Mouse (Mus musculus) limb, embryonic 11.5 days (tissue): ENCODE results near the gene Skap1. TPM values are rescaled to one million over a fixed set of nuclear protein-coding genes. Genes with fewer than 3 reads are reported as not detected.

Experiments
- ATAC-seq: fragments of 200-750 bp; cut with Nextera tagmentation; 2 replicates; pipeline ENCODE4 v1.8.0; 2017; ENCODE audit warnings: low read depth; ENCODE audit not compliant: insufficient number of reproducible peaks, low FRiP score, low TSS enrichment
- DNase-seq: peaks from one replicate; pipeline ENCODE4 v3.0.0-alpha.2; 2015; ENCODE audit warnings: low spot score
- H3K27ac ChIP-seq: fragments of 300-500 bp; sonication (generic); replicated peaks from 2 replicates; pipeline ENCODE4 v1.5.1; 2014; ENCODE audit warnings: low read depth, mild to moderate bottlenecking, low read length
- H3K27me3 ChIP-seq: fragments of 300-500 bp; sonication (generic); 2 replicates; pipeline ENCODE4 v1.6.1; 2014; ENCODE audit warnings: mild to moderate bottlenecking, low read length, mixed read lengths; ENCODE audit not compliant: control insufficient read depth, insufficient read depth
- H3K36me3 ChIP-seq: fragments of 300-500 bp; sonication (generic); 2 replicates; pipeline ENCODE4 v1.6.1; 2014; ENCODE audit warnings: mild to moderate bottlenecking, low read length, moderate library complexity, mixed read lengths; ENCODE audit not compliant: control insufficient read depth, insufficient read depth
- H3K4me1 ChIP-seq: fragments of 300-500 bp; sonication (generic); 2 replicates; pipeline ENCODE4 v1.6.1; 2014; ENCODE audit warnings: low read length, mixed read lengths; ENCODE audit not compliant: control insufficient read depth, insufficient read depth
- H3K4me2 ChIP-seq: fragments of 300-500 bp; sonication (generic); 2 replicates; pipeline ENCODE4 v1.6.1; 2014; ENCODE audit warnings: low read depth, mild to moderate bottlenecking, moderate library complexity; ENCODE audit not compliant: severe bottlenecking
- H3K4me3 ChIP-seq: fragments of 300-500 bp; sonication (generic); 2 replicates; pipeline ENCODE4 v1.5.1; 2014; ENCODE audit warnings: low read depth, low read length
- H3K9ac ChIP-seq: fragments of 300-500 bp; sonication (generic); 2 replicates; pipeline ENCODE4 v1.6.1; 2014; ENCODE audit warnings: mild to moderate bottlenecking, low read length
- H3K9me3 ChIP-seq: fragments of 300-500 bp; sonication (generic); 2 replicates; pipeline ENCODE4 v1.6.1; 2016; ENCODE audit warnings: low read length; ENCODE audit not compliant: control insufficient read depth
- WGBS: fragments of 180-500 bp; shearing (Covaris S2); extraction: QIAGEN DNeasy Blood & Tissue Kit; methylation state at CpG from one replicate; pipeline ENCODE4 v1.1.7; 2014; 5-methylcytosine and 5-hydroxymethylcytosine counted together
- polyA plus RNA-seq: library from polyadenylated mRNA; unstranded; fragments of >200 nt; fragmentation: Nextera tagmentation; extraction: Ambion mirVana; gene quantifications from 2 replicates; pipeline ENCODE4 v1.2.1, GENCODE M21; 2014

The Skap1 gene
- polyA plus RNA-seq, 1 experiment from 2014 or later, result 0.27 TPM

DNA sequence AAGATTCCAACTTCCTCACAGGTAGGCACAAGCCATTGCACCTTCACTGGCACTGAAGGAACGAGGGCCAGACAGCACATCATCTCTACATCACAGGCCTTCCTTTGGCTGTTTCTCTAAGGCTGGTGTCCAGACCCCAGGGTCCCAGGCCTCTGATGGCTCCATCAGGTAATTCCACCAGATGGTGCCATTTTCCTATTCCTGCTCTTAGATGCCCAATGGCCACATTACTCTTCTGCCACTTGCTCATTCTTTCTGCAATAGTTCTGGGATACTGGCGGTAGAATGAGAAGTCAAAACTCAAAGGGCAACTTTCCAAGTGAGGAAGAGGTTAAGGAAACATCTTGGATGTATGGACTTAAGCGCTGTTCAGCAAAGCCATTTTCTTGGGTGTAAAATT, 50.8 kb downstream of the Skap1 start:
- H3K4me1 ChIP-seq, result no peaks in the 10 kb centered on the region
- H3K4me3 ChIP-seq, result no peak overlapping the region
- no peaks in the 10 kb centered on the region for H3K9me3 ChIP-seq
- no peak for ATAC-seq
- no peak for DNase-seq
- no peak overlapping the region for H3K4me2 ChIP-seq
- no peak overlapping the region for H3K27ac ChIP-seq
- 91% methylated on average over 3 of the region's 3 CpGs for WGBS
- no peak overlapping the region for H3K9ac ChIP-seq
- H3K36me3 ChIP-seq, result no peaks in the 10 kb centered on the region
- no peaks in the 10 kb centered on the region for H3K27me3 ChIP-seq

DNA sequence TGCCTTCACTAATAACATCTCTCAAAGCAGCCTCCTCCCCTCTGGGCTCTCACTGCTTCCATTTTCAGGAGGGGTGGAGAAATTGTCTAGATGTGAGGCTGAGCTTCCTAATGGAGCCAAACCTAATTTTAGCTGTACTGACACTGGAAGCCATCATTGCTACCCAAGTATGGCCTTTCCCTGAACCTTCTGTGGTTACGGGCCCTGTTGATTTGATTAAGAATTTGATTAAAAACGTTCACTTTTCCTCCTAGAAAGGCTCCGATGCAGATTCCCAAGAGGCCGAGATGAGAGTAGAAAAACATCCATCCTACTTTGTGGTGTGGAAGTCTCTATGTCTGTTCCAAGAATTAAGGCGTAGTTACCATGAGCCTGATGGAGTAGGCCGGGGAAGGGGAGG, 60.1 kb downstream of the Skap1 start:
- no peaks in the 10 kb centered on the region for H3K27me3 ChIP-seq
- 89% methylated on average over 6 of the region's 6 CpGs for WGBS

DNA sequence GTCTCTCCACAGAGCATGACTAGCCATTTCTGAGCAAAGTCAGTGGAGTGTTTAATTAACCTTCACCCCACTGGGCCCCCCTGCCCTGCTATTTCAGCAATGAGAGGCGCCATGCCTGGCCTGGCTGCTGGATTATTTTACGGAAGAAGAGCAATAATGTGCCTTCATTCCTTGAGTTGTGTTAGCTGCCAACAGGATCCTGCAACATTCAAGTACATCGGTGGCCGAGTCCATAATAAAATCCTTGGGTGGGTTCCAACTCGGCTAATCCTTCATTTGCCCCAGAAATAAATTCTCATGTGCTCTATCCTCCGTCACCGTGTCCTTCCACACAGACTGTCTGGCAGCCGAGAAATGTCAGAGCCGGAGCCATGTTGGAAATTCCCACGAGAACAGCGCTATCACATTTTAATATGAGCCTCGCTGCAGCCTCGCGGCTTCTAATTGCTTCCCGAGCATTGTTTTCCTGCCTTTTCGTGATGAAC, 61.8 kb downstream of the Skap1 start:
- Histone ChIP-seq H3K9ac (no peak overlapping the region), H3K27me3 (no peaks in the 10 kb centered on the region), H3K4me3 (no peak overlapping the region), H3K36me3 (no peaks in the 10 kb centered on the region), H3K9me3 (no peaks in the 10 kb centered on the region), H3K27ac (no peak overlapping the region), H3K4me2 (no peak overlapping the region), H3K4me1 (no peaks in the 10 kb centered on the region)
- 91% methylated on average over 16 of the region's 16 CpGs for WGBS
- no peak for ATAC-seq
- DNase-seq, result no peak

More for the DNA sequence above, 60.1 kb downstream of the Skap1 start:
- no peaks in the 10 kb centered on the region for H3K36me3 ChIP-seq
- H3K4me2 ChIP-seq, result no peak overlapping the region
- DNase-seq (no peak), ATAC-seq (no peak)
- H3K9me3 ChIP-seq, result no peaks in the 10 kb centered on the region
- H3K4me1 ChIP-seq, result no peaks in the 10 kb centered on the region
- no peak overlapping the region for H3K9ac ChIP-seq
- no peak overlapping the region for H3K27ac ChIP-seq
- H3K4me3 ChIP-seq, result no peak overlapping the region

- 45% methylated on average over 13 of the region's 13 CpGs for WGBS
- H3K9me3 ChIP-seq, result no peaks in the 10 kb centered on the region
- H3K4me1 ChIP-seq, result no peaks in the 10 kb centered on the region
- H3K9ac ChIP-seq, result no peak overlapping the region
- ATAC-seq (no peak), DNase-seq (no peak)
- H3K36me3 ChIP-seq, result no peaks in the 10 kb centered on the region
- no peak overlapping the region for H3K4me3 ChIP-seq
- no peak overlapping the region for H3K4me2 ChIP-seq
- peaks cover 1% of the 10 kb centered on the region; the same call in 1 of the 2 replicates for H3K27me3 ChIP-seq
- no peak overlapping the region for H3K27ac ChIP-seq
Observed at GRCm38 (mm10) chr11:96531757-96532433, 67.5 kb downstream of the Skap1 start.

GRCm38 (mm10) chr11:96534531-96534930, 70.1 kb downstream of the Skap1 start:
- 69% methylated on average over 2 of the region's 2 CpGs for WGBS
- Histone ChIP-seq H3K4me2 (no peak overlapping the region), H3K27me3 (peaks cover 5% of the 10 kb centered on the region; the same call in 1 of the 2 replicates)

DNA sequence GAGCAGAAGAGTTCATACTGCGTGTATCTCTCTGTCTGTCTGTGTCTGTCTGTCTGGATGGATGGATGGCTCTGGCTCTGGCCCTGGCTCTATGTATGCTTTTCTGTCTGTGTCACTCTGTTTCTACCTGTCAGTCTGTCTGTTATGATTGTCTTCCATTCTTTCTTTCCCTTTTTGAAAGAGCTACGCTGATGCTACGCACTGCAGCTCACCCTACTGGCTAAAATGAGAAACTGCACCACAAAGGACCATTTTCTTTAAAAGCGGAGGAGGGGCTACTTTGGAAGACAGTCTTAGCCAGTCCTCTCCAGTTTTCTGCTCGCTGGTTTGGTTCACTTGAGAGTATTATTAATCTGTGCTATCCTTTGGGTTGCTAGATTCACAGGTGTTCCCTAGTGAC, 71.8 kb downstream of the Skap1 start:
- Histone ChIP-seq H3K9ac (no peak overlapping the region), H3K27ac (no peak overlapping the region), H3K36me3 (no peaks in the 10 kb centered on the region), H3K4me3 (no peak overlapping the region), H3K27me3 (peaks cover 5% of the 10 kb centered on the region; the same call in 1 of the 2 replicates), H3K9me3 (no peaks in the 10 kb centered on the region), H3K4me1 (no peaks in the 10 kb centered on the region), H3K4me2 (no peak overlapping the region)
- ATAC-seq (no peak), DNase-seq (peak; percentile 47)
- 24% methylated on average over 5 of the region's 5 CpGs for WGBS

More at GRCm38 (mm10) chr11:96534531-96534930, 70.1 kb downstream of the Skap1 start:
- H3K27ac ChIP-seq, result no peak overlapping the region
- ATAC-seq, result no peak
- no peak overlapping the region for H3K4me3 ChIP-seq
- H3K9me3 ChIP-seq, result no peaks in the 10 kb centered on the region
- H3K4me1 ChIP-seq, result no peaks in the 10 kb centered on the region
- H3K9ac ChIP-seq, result no peak overlapping the region
- no peak for DNase-seq
- no peaks in the 10 kb centered on the region for H3K36me3 ChIP-seq

DNA sequence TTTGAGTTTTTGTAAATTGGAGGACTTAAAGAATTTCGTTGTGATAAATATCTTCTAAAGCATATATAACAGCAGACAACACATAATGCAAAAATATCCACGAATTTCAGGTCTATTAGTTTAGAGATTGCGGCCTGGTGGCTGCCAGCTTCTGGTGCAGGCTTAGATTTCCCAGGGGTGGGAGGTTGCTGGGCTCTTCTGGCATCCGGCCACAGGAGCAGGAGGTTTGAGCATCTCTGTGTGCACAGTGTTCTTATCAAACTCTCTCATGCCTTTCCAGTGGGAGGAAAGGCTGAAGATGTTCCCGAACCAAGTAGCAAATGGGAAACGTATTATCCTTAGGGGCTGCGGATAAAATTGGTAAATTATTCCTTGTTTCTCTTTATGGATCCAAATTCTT, 77.6 kb downstream of the Skap1 start:
- Histone ChIP-seq H3K9ac (no peak overlapping the region), H3K36me3 (no peaks in the 10 kb centered on the region), H3K4me1 (no peaks in the 10 kb centered on the region), H3K4me2 (no peak overlapping the region), H3K4me3 (no peak overlapping the region), H3K9me3 (no peaks in the 10 kb centered on the region), H3K27me3 (peaks cover 5% of the 10 kb centered on the region; the same call in 1 of the 2 replicates), H3K27ac (no peak overlapping the region)
- ATAC-seq, result no peak
- 82% methylated on average over 7 of the region's 7 CpGs for WGBS
- DNase-seq, result no peak

GRCm38 (mm10) chr11:96542561-96542960, 78.2 kb downstream of the Skap1 start:
- Histone ChIP-seq H3K27me3 (peaks cover 3% of the 10 kb centered on the region; the same call in 1 of the 2 replicates), H3K4me1 (no peaks in the 10 kb centered on the region)

More at GRCm38 (mm10) chr11:96542561-96542960, 78.2 kb downstream of the Skap1 start:
- no peak overlapping the region for H3K27ac ChIP-seq
- H3K9me3 ChIP-seq, result no peaks in the 10 kb centered on the region
- H3K36me3 ChIP-seq, result no peaks in the 10 kb centered on the region
- DNase-seq (no peak), ATAC-seq (no peak)
- no peak overlapping the region for H3K9ac ChIP-seq
- H3K4me3 ChIP-seq, result no peak overlapping the region
- WGBS, result 85% methylated on average over 7 of the region's 7 CpGs
- no peak overlapping the region for H3K4me2 ChIP-seq
